Mouse (Mus musculus) neural tube, embryonic 15.5 days (tissue): ENCODE measurements around the gene Olfr1195. TPM values are rescaled to one million over a fixed set of nuclear protein-coding genes. Genes with fewer than 3 reads are reported as not detected.
"Not testable (repeated sequence)": the region's sequence is repeated elsewhere in the genome, so short reads cannot be mapped to it uniquely, and the experiment has no call there.

Experiments used
- ATAC-seq: fragments of 200-750 bp; cut with Nextera tagmentation; 2 replicates; pipeline ENCODE4 v1.8.0; 2017; ENCODE audit warnings: mild to moderate bottlenecking, moderate TSS enrichment, moderate library complexity; ENCODE audit not compliant: low FRiP score
- H3K27ac ChIP-seq: fragments of 300-500 bp; sonication (generic); replicated peaks from 2 replicates; pipeline ENCODE4 v1.5.1; 2015; ENCODE audit warnings: mild to moderate bottlenecking, inconsistent platforms
- H3K27me3 ChIP-seq: fragments of 300-500 bp; sonication (generic); replicated peaks from 2 replicates; pipeline ENCODE4 v1.6.1; 2015; ENCODE audit warnings: inconsistent platforms
- H3K36me3 ChIP-seq: fragments of 300-500 bp; sonication (generic); 2 replicates; pipeline ENCODE4 v1.6.1; 2015; ENCODE audit warnings: inconsistent platforms
- H3K4me1 ChIP-seq: fragments of 300-500 bp; sonication (generic); 2 replicates; pipeline ENCODE4 v1.6.1; 2015; ENCODE audit warnings: inconsistent platforms
- H3K4me2 ChIP-seq: fragments of 300-500 bp; sonication (generic); 2 replicates; pipeline ENCODE4 v1.6.1; 2015; ENCODE audit warnings: inconsistent platforms, mild to moderate bottlenecking, moderate library complexity
- H3K4me3 ChIP-seq: fragments of 300-500 bp; sonication (generic); replicated peaks from 2 replicates; pipeline ENCODE4 v1.5.1; 2015; ENCODE audit warnings: mild to moderate bottlenecking, inconsistent platforms
- H3K9ac ChIP-seq: fragments of 300-500 bp; sonication (generic); replicated peaks from 2 replicates; pipeline ENCODE4 v1.6.1; 2015; ENCODE audit warnings: mild to moderate bottlenecking, inconsistent platforms
- H3K9me3 ChIP-seq: fragments of 300-500 bp; sonication (generic); replicated peaks from 2 replicates; pipeline ENCODE4 v1.6.1; 2016; ENCODE audit warnings: inconsistent platforms
- WGBS: fragments of 180-500 bp; shearing (Covaris S2); methylation state at CpG from one replicate; pipeline ENCODE4 v1.1.7; 2015; ENCODE audit warnings: mixed read lengths; 5-methylcytosine and 5-hydroxymethylcytosine counted together
- polyA plus RNA-seq: library from polyadenylated mRNA; unstranded; fragments of >200 nt; fragmentation: Nextera tagmentation; extraction: Ambion mirVana; gene quantifications from 2 replicates; pipeline ENCODE4 v1.2.1, GENCODE M21; 2015

Gene Olfr1195
- not detected in 2 replicates for polyA plus RNA-seq

GRCm38 (mm10) chr2:88689087-88689486, at the start of gene Olfr1195:
Gene Olfr1195 (minus strand): TSS chr2:88689187.
- ATAC-seq = no peak
- Histone ChIP-seq H3K4me1 (no peaks in the 10 kb centered on the region), H3K4me3 (no peak within 1 kb of the TSS), H3K27me3 (no peaks in the 10 kb centered on the region), H3K4me2 (no peak within 1 kb of the TSS), H3K9me3 (no peaks in the 10 kb centered on the region), H3K9ac (no peak within 1 kb of the TSS), H3K36me3 (no peaks in the 10 kb centered on the region), H3K27ac (no peak within 1 kb of the TSS)

GRCm38 (mm10) chr2:88732266-88732665, 43.3 kb upstream of the Olfr1195 start, which contains the start of gene Olfr1197:
Gene Olfr1197 (minus strand): TSS chr2:88732366.
- Histone ChIP-seq H3K27me3 (no peaks in the 10 kb centered on the region), H3K4me2 (no peak within 1 kb of the TSS), H3K4me3 (no peak within 1 kb of the TSS), H3K9ac (no peak within 1 kb of the TSS), H3K27ac (no peak within 1 kb of the TSS), H3K4me1 (no peaks in the 10 kb centered on the region), H3K36me3 (no peaks in the 10 kb centered on the region), H3K9me3 (no peaks in the 10 kb centered on the region)
- 81% methylated on average over 1 of the region's 1 CpGs for WGBS
- ATAC-seq = no peak

GRCm38 (mm10) chr2:88704497-88704896, 15.5 kb upstream of the Olfr1195 start, which contains the start of gene Olfr1196:
Gene Olfr1196 (minus strand): TSS chr2:88704597.
- H3K4me2 ChIP-seq = no peak within 1 kb of the TSS
- H3K9ac ChIP-seq = no peak within 1 kb of the TSS
- ATAC-seq = no peak
- H3K4me3 ChIP-seq = no peak within 1 kb of the TSS
- no peaks in the 10 kb centered on the region for H3K4me1 ChIP-seq
- no peaks in the 10 kb centered on the region for H3K27me3 ChIP-seq
- H3K36me3 ChIP-seq = no peaks in the 10 kb centered on the region
- WGBS = 86% methylated on average over 2 of the region's 2 CpGs
- H3K27ac ChIP-seq = no peak within 1 kb of the TSS
- no peaks in the 10 kb centered on the region for H3K9me3 ChIP-seq

- not testable (repeated sequence) for ATAC-seq, H3K27ac ChIP-seq, H3K27me3 ChIP-seq, H3K4me2 ChIP-seq, H3K4me3 ChIP-seq, H3K9ac ChIP-seq, H3K9me3 ChIP-seq, H3K36me3 ChIP-seq, H3K4me1 ChIP-seq
These were observed 13.7 kb downstream of the Olfr1195 start, which contains the start of gene Olfr1193 for GRCm38 (mm10) chr2:88675328-88675727. Gene Olfr1193 (plus strand): TSS chr2:88675628.

- WGBS = 47% methylated on average over 1 of the region's 1 CpGs
- Histone ChIP-seq H3K4me2 (no peak within 1 kb of the TSS), H3K4me1 (no peaks in the 10 kb centered on the region), H3K9me3 (no peaks in the 10 kb centered on the region), H3K36me3 (no peaks in the 10 kb centered on the region), H3K27ac (no peak within 1 kb of the TSS), H3K4me3 (no peak within 1 kb of the TSS), H3K27me3 (no peaks in the 10 kb centered on the region), H3K9ac (no peak within 1 kb of the TSS)
- no peak for ATAC-seq
These were observed 40.8 kb downstream of the Olfr1195 start, which contains the start of gene Olfr1192-ps1 for GRCm38 (mm10) chr2:88648209-88648608. Gene Olfr1192-ps1 (plus strand): TSS chr2:88648509.

GRCm38 (mm10) chr2:88640242-88640641, 48.7 kb downstream of the Olfr1195 start, which contains the start of gene Olfr1191-ps1:
Gene Olfr1191-ps1 (plus strand): TSS chr2:88640542.
- not testable (repeated sequence) for H3K27me3 ChIP-seq, H3K9ac ChIP-seq, H3K27ac ChIP-seq, H3K9me3 ChIP-seq, H3K36me3 ChIP-seq, H3K4me1 ChIP-seq, H3K4me2 ChIP-seq, H3K4me3 ChIP-seq, ATAC-seq
- WGBS = 96% methylated on average over 1 of the region's 1 CpGs

Other genes with a start within 250 kb of the Olfr1195 start
- not detected in 2 replicates for gene Gm13757, start 240.1 kb downstream of the Olfr1195 start, polyA plus RNA-seq
- gene Olfr1183, start 234.3 kb downstream of the Olfr1195 start, polyA plus RNA-seq = not detected in 2 replicates
- not detected in 2 replicates for gene Olfr1184, start 205.6 kb downstream of the Olfr1195 start, polyA plus RNA-seq
- not detected in 2 replicates for gene Olfr1185-ps1, start 195.9 kb downstream of the Olfr1195 start, polyA plus RNA-seq
- gene Olfr1186, start 170.6 kb downstream of the Olfr1195 start, polyA plus RNA-seq = not detected in 2 replicates
- not detected in 2 replicates for gene Olfr1188, start 132.3 kb downstream of the Olfr1195 start, polyA plus RNA-seq
- gene Olfr1189, start 102.7 kb downstream of the Olfr1195 start, polyA plus RNA-seq = not detected in 2 replicates
- gene Olfr1191-ps1, start 48.6 kb downstream of the Olfr1195 start, polyA plus RNA-seq = not detected in 2 replicates
- gene Olfr1192-ps1, start 40.7 kb downstream of the Olfr1195 start, polyA plus RNA-seq = not detected in 2 replicates
- gene Olfr1193, start 13.6 kb downstream of the Olfr1195 start, polyA plus RNA-seq = not detected in 2 replicates
- not detected in 2 replicates for gene Olfr1196, start 15.4 kb upstream of the Olfr1195 start, polyA plus RNA-seq
- not detected in 2 replicates for gene Olfr1197, start 43.2 kb upstream of the Olfr1195 start, polyA plus RNA-seq
- not detected in 2 replicates for gene Olfr1198, start 62.2 kb upstream of the Olfr1195 start, polyA plus RNA-seq
- gene Olfr1199, start 71.3 kb upstream of the Olfr1195 start, polyA plus RNA-seq = not detected in 2 replicates
- gene Olfr1200, start 81.3 kb upstream of the Olfr1195 start, polyA plus RNA-seq = not detected in 2 replicates
- not detected in 2 replicates for gene Olfr1201, start 103.8 kb upstream of the Olfr1195 start, polyA plus RNA-seq
- gene Olfr1202, start 125.3 kb upstream of the Olfr1195 start, polyA plus RNA-seq = 0.08 TPM in 1 of 2 replicates, not detected in the other
- gene Olfr1205, start 140.6 kb upstream of the Olfr1195 start, polyA plus RNA-seq = not detected in 2 replicates
- not detected in 2 replicates for gene Olfr1204, start 160.1 kb upstream of the Olfr1195 start, polyA plus RNA-seq
- gene Olfr1206, start 174.0 kb upstream of the Olfr1195 start, polyA plus RNA-seq = not detected in 2 replicates
- not detected in 2 replicates for gene Olfr1208, start 213.1 kb upstream of the Olfr1195 start, polyA plus RNA-seq
- not detected in 2 replicates for gene Olfr1209, start 226.0 kb upstream of the Olfr1195 start, polyA plus RNA-seq
- not detected in 2 replicates for gene Olfr1211, start 248.9 kb upstream of the Olfr1195 start, polyA plus RNA-seq